Mouse (Mus musculus) heart, embryonic 16.5 days (tissue): Measurements from ENCODE around the gene Tpst2. TPM values are rescaled to one million over a fixed set of nuclear protein-coding genes. Genes with fewer than 3 reads are reported as not detected.

Experiments
- ATAC-seq: fragments of 200-750 bp; cut with Nextera tagmentation; replicated peaks from 2 replicates; pipeline ENCODE4 v1.8.0; 2017; ENCODE audit warnings: moderate number of reproducible peaks; ENCODE audit not compliant: insufficient read depth, low FRiP score; ENCODE audit errors: extremely low read depth
- H3K27ac ChIP-seq: fragments of 300-500 bp; sonication (generic); 2 replicates; pipeline ENCODE4 v1.5.1; 2014; ENCODE audit warnings: mild to moderate bottlenecking, low read length, control low read depth, moderate library complexity
- H3K27me3 ChIP-seq: fragments of 300-500 bp; sonication (generic); 2 replicates; pipeline ENCODE4 v1.6.1; 2014; ENCODE audit warnings: low read length, mixed read lengths; ENCODE audit not compliant: control insufficient read depth, insufficient read depth
- H3K36me3 ChIP-seq: fragments of 300-500 bp; sonication (generic); 2 replicates; pipeline ENCODE4 v1.6.1; 2014; ENCODE audit not compliant: control insufficient read depth, insufficient read depth
- H3K4me1 ChIP-seq: fragments of 300-500 bp; sonication (generic); 2 replicates; pipeline ENCODE4 v1.6.1; 2014; ENCODE audit warnings: low read length, mixed read lengths; ENCODE audit not compliant: control insufficient read depth, insufficient read depth
- H3K4me2 ChIP-seq: fragments of 300-500 bp; sonication (generic); 2 replicates; pipeline ENCODE4 v1.6.1; 2014; ENCODE audit warnings: low read depth, mild to moderate bottlenecking, control low read depth, low read length
- H3K4me3 ChIP-seq: fragments of 300-500 bp; sonication (generic); 2 replicates; pipeline ENCODE4 v1.5.1; 2014; ENCODE audit warnings: mild to moderate bottlenecking, control low read depth, low read length
- H3K9ac ChIP-seq: fragments of 300-500 bp; sonication (generic); 2 replicates; pipeline ENCODE4 v1.6.1; 2014; ENCODE audit warnings: low read length, control low read depth
- H3K9me3 ChIP-seq: fragments of 300-500 bp; sonication (generic); replicated peaks from 2 replicates; pipeline ENCODE4 v1.6.1; 2016; ENCODE audit warnings: low read length; ENCODE audit not compliant: control insufficient read depth
- WGBS: fragments of 180-500 bp; shearing (Covaris S2); extraction: QIAGEN DNeasy Blood & Tissue Kit; methylation state at CpG from one replicate; pipeline ENCODE4 v1.1.7; 2014; 5-methylcytosine and 5-hydroxymethylcytosine counted together
- polyA plus RNA-seq: library from polyadenylated mRNA; unstranded; fragments of >200 nt; fragmentation: Nextera tagmentation; extraction: Ambion mirVana; gene quantifications from 2 replicates; pipeline ENCODE4 v1.2.1, GENCODE M21; 2015

Tpst2 gene
- polyA plus RNA-seq, 1 experiment from 2014 or later: 53.0 TPM

- 86% methylated on average over 3 of the region's 3 CpGs for WGBS
- Histone ChIP-seq H3K4me1 (0 out of 2 replicates have a peak, but pooled peaks cover 5% of the 10 kb centered on the region), H3K4me2 (no peak overlapping the region), H3K36me3 (peaks cover 9% of the 10 kb centered on the region), H3K9ac (no peak overlapping the region), H3K27ac (no peak overlapping the region), H3K9me3 (no peaks in the 10 kb centered on the region; the same call in 1 of the 2 replicates), H3K4me3 (no peak overlapping the region), H3K27me3 (no peaks in the 10 kb centered on the region)
- no peak for ATAC-seq
Observed at GRCm38 (mm10) chr5:112360077-112360476, 83.6 kb downstream of the Tpst2 start.

GRCm38 (mm10) chr5:112364184-112364797 is 87.8 kb downstream of the Tpst2 start:
- Histone ChIP-seq H3K4me2 (no peak overlapping the region), H3K4me1 (0 out of 2 replicates have a peak, but pooled peaks cover 3% of the 10 kb centered on the region), H3K9ac (no peak overlapping the region), H3K27ac (no peak overlapping the region), H3K27me3 (no peaks in the 10 kb centered on the region), H3K4me3 (no peak overlapping the region), H3K9me3 (no peaks in the 10 kb centered on the region; the same call in 1 of the 2 replicates), H3K36me3 (peaks cover 14% of the 10 kb centered on the region)
- 0 out of 2 replicates have a peak, but pooled peaks have one; percentile 28 for ATAC-seq
- WGBS: 76% methylated on average over 10 of the region's 10 CpGs

Other genes with a start within 250 kb of the Tpst2 start
- gene Cryba4, start 24.2 kb upstream of the Tpst2 start, polyA plus RNA-seq: 1.6 and 2.0 TPM in 2 replicates
- 1.5 TPM in 2 replicates for gene Crybb1, start 20.9 kb upstream of the Tpst2 start, polyA plus RNA-seq
- 19.1 and 20.1 TPM in 2 replicates for gene Tfip11, start 49.7 kb downstream of the Tpst2 start, polyA plus RNA-seq
- 23.5 and 24.7 TPM in 2 replicates for gene Srrd, start 66.3 kb downstream of the Tpst2 start, polyA plus RNA-seq
- 18.9 and 19.7 TPM in 2 replicates for gene Hps4, start 66.4 kb downstream of the Tpst2 start, polyA plus RNA-seq
- 0.06 and 0.16 TPM in 2 replicates for gene Gm6583, start 79.3 kb downstream of the Tpst2 start, polyA plus RNA-seq
- gene Asphd2, start 118.2 kb downstream of the Tpst2 start, polyA plus RNA-seq: 0.67 and 0.94 TPM in 2 replicates
- not detected in 2 replicates for gene Gm6588, start 172.7 kb downstream of the Tpst2 start, polyA plus RNA-seq